Comparison of ENCODE assay signal across 11 mouse cellular contexts in genomic region chr1:119492505-119492904, GRCm38 (mm10). TPM values are rescaled to one million over a fixed set of nuclear protein-coding genes. Genes with fewer than 3 reads are reported as not detected.
DNase-seq lines count a peak whose midpoint lies in the region; ATAC-seq and TF ChIP-seq lines count a peak whose summit lies in the region.
"Had no signal": no experiment of that assay in that cellular context is flagged by ENCODE, and none has a peak within 500 bp of the region (broad histone marks: within the 10 kb centered on the region; RNA-seq: fewer than 3 reads in every experiment).

No protein-coding gene starts in this region.

- no peak for TF ChIP-seq POLR2A in kidney, adult 2 months (IDR thresholded peaks at IDR 0.05; ENCODE audit: low read depth, low read length)
- TF ChIP-seq POLR2A in thymus, adult 2 months (IDR thresholded peaks at IDR 0.05; ENCODE audit: control insufficient read depth, extremely low read depth, insufficient read depth, low read length, poor library complexity) = no peak

- H3K27me3 ChIP-seq in kidney, adult 2 months (replicated peaks; ENCODE audit: control insufficient read depth, insufficient read depth, low read length) = no peaks in the 10 kb centered on the region
- no peaks in the 10 kb centered on the region for H3K27me3 ChIP-seq in thymus, adult 2 months (ENCODE audit: control insufficient read depth, insufficient read depth, low read length)
- no peaks in the 10 kb centered on the region for H3K27me3 ChIP-seq in liver, embryonic 13.5 days
- H3K27me3 ChIP-seq: hindbrain, embryonic 15.5 days had no signal

- no peak for DNase-seq in kidney, adult 2 months
- DNase-seq in kidney, postnatal 14 days = no peak
- no peak for DNase-seq in thymus, adult 2 months
- no peak for DNase-seq in thymus, postnatal 10 days (ENCODE audit: low spot score in 2 of 2)
- no peak for DNase-seq in liver, embryonic 13.5 days
- DNase-seq in adipocyte (ENCODE audit: low spot score) = no peak
- DNase-seq in cerebellum, adult 11-12 months = no peak
- DNase-seq: embryo, embryonic 11 days; layer of hippocampus, postnatal 36 days; right cerebral cortex, postnatal 25 days had no signal

- H3K36me3 ChIP-seq in kidney, adult 2 months (ENCODE audit: control insufficient read depth, insufficient read depth, low read length) = no peaks in the 10 kb centered on the region
- no peaks in the 10 kb centered on the region for H3K36me3 ChIP-seq in thymus, adult 2 months (ENCODE audit: control insufficient read depth, insufficient read depth, low read length)
- no peaks in the 10 kb centered on the region for H3K36me3 ChIP-seq in liver, embryonic 13.5 days
- H3K36me3 ChIP-seq: hindbrain, embryonic 15.5 days had no signal

- peaks cover 27% of the 10 kb centered on the region for H3K4me1 ChIP-seq in kidney, adult 2 months (ENCODE audit: control insufficient read depth, insufficient read depth, low read length)
- H3K4me1 ChIP-seq in thymus, adult 2 months (replicated peaks; ENCODE audit: control insufficient read depth, insufficient read depth, low read length) = peaks cover 37% of the 10 kb centered on the region
- peaks cover 38% of the 10 kb centered on the region for H3K4me1 ChIP-seq in liver, embryonic 13.5 days (replicated peaks)

- no peak overlapping the region for H3K4me3 ChIP-seq in kidney, adult 2 months (ENCODE audit: insufficient read depth, low read depth, low read length)
- no peak overlapping the region for H3K4me3 ChIP-seq in thymus, adult 2 months (ENCODE audit: control insufficient read depth, insufficient read depth, low read length)
- no peak overlapping the region; the same call in 1 of the 2 replicates for H3K4me3 ChIP-seq in liver, embryonic 13.5 days (replicated peaks)
- H3K4me3 ChIP-seq: hindbrain, embryonic 15.5 days had no signal

- no peak overlapping the region for H3K9ac ChIP-seq in liver, embryonic 13.5 days
- H3K9ac ChIP-seq: hindbrain, embryonic 15.5 days had no signal

- H3K9me3 ChIP-seq in liver, embryonic 13.5 days (replicated peaks) = no peaks in the 10 kb centered on the region
- H3K9me3 ChIP-seq: hindbrain, embryonic 15.5 days had no signal

- H3K27ac ChIP-seq in kidney, adult 2 months (ENCODE audit: insufficient read depth, low read depth, low read length) = peak overlapping the region; percentile 75
- peak overlapping the region; percentile 65 for H3K27ac ChIP-seq in thymus, adult 2 months (ENCODE audit: control insufficient read depth, insufficient read depth, low read length)
- peak overlapping the region; percentile 23; the same call in 1 of the 2 replicates for H3K27ac ChIP-seq in liver, embryonic 13.5 days
- H3K27ac ChIP-seq: hindbrain, embryonic 15.5 days had no signal

- ATAC-seq in liver, embryonic 13.5 days (ENCODE audit: low read depth) = no peak; the same call in 1 of the 2 replicates

- H3K4me2 ChIP-seq in liver, embryonic 13.5 days = peak overlapping the region; percentile 28; the same call in 1 of the 2 replicates
- H3K4me2 ChIP-seq: hindbrain, embryonic 15.5 days had no signal

- TF ChIP-seq CTCF in kidney, adult 2 months (conservative IDR thresholded peaks at IDR 0.05; ENCODE audit: insufficient read depth, insufficient read length, low read depth, low read length) = no peak
- TF ChIP-seq CTCF in thymus, adult 2 months (IDR thresholded peaks at IDR 0.05; ENCODE audit: borderline replicate concordance, control insufficient read depth, extremely low read depth, insufficient read depth, low read length, poor library complexity) = no peak

- 30% methylated on average over 1 of the region's 1 CpGs for WGBS in kidney, adult 2 months
- 76% methylated on average over 1 of the region's 1 CpGs for WGBS in thymus, adult 2 months
- 61% methylated on average over 1 of the region's 1 CpGs for WGBS in liver, embryonic 13.5 days (ENCODE audit: insufficient replicate concordance)

RNA-seq across cellular contexts. Expression of gene Ralb, which starts 12.1 kb away (rescaled TPM):
- polyA plus RNA-seq in kidney, adult 2 months (2012; rRNA removed) = 49.8 and 54.6 TPM in 2 replicates
- polyA plus RNA-seq in thymus, adult 2 months (2012; rRNA removed) = 32.4 and 33.5 TPM in 2 replicates
- 43.9 and 47.2 TPM in 2 replicates for polyA plus RNA-seq in liver, embryonic 13.5 days (2015; fragmentation: Nextera tagmentation; extraction: Ambion mirVana)

RNA-seq across cellular contexts. Expression of gene Tmem185b, which starts 33.5 kb away (rescaled TPM):
- 27.1 and 37.2 TPM in 2 replicates for polyA plus RNA-seq in kidney, adult 2 months (2012; rRNA removed)
- 61.2 and 64.8 TPM in 2 replicates for polyA plus RNA-seq in thymus, adult 2 months (2012; rRNA removed)
- polyA plus RNA-seq in liver, embryonic 13.5 days (2015; fragmentation: Nextera tagmentation; extraction: Ambion mirVana) = 9.8 and 10.2 TPM in 2 replicates

Comparison
In these comparisons a context has a peak if more than half of its experiments do, and no peak if none do; other contexts are left out.
1. H3K27ac ChIP-seq: peak in every context shown above with its lines; median percentile 75 in kidney, adult 2 months; 65 in thymus, adult 2 months; 23 in liver, embryonic 13.5 days.